Mouse (Mus musculus): ENCODE data around the gene Il20.
A peak's percentile ranks its signal among the peaks of the same experiment; 100 is the strongest.

GRCm38 (mm10) chr1:130875139-130875538, 36.1 kb downstream of the Il20 start:
- TF ChIP-seq CTCF (IDR thresholded peaks at IDR 0.05; ENCODE audit: borderline replicate concordance, insufficient read depth, low read length) (peak; percentile 29; the same call in 1 of the 2 replicates), POLR2A (IDR thresholded peaks at IDR 0.05; ENCODE audit: low read depth, low read length) (no peak)
